Mouse (Mus musculus) kidney, embryonic 15.5 days (tissue): ENCODE measurements around the gene Sct. TPM values are rescaled to one million over a fixed set of nuclear protein-coding genes. Genes with fewer than 3 reads are reported as not detected.
A peak's percentile ranks its signal among the peaks of the same experiment; 100 is the strongest.

Experiments
- ATAC-seq: fragments of 200-750 bp; cut with Nextera tagmentation; replicated peaks from 2 replicates; pipeline ENCODE4 v1.8.0; 2017; ENCODE audit warnings: moderate TSS enrichment; ENCODE audit not compliant: low FRiP score
- H3K27ac ChIP-seq: fragments of 300-500 bp; sonication (generic); 2 replicates; pipeline ENCODE4 v1.5.1; 2015; ENCODE audit warnings: mild to moderate bottlenecking, inconsistent platforms
- H3K27me3 ChIP-seq: fragments of 300-500 bp; sonication (generic); 2 replicates; pipeline ENCODE4 v1.6.1; 2015; ENCODE audit warnings: inconsistent platforms
- H3K36me3 ChIP-seq: fragments of 300-500 bp; sonication (generic); 2 replicates; pipeline ENCODE4 v1.6.1; 2015; ENCODE audit warnings: inconsistent platforms
- H3K4me1 ChIP-seq: fragments of 300-500 bp; sonication (generic); 2 replicates; pipeline ENCODE4 v1.6.1; 2015; ENCODE audit warnings: inconsistent platforms
- H3K4me2 ChIP-seq: fragments of 300-500 bp; sonication (generic); 2 replicates; pipeline ENCODE4 v1.6.1; 2015; ENCODE audit warnings: moderate library complexity, mild to moderate bottlenecking, inconsistent platforms
- H3K4me3 ChIP-seq: fragments of 300-500 bp; sonication (generic); replicated peaks from 2 replicates; pipeline ENCODE4 v1.5.1; 2015; ENCODE audit warnings: mild to moderate bottlenecking, inconsistent platforms
- H3K9ac ChIP-seq: fragments of 300-500 bp; sonication (generic); 2 replicates; pipeline ENCODE4 v1.6.1; 2015; ENCODE audit warnings: mild to moderate bottlenecking, inconsistent platforms
- H3K9me3 ChIP-seq: fragments of 300-500 bp; sonication (generic); replicated peaks from 2 replicates; pipeline ENCODE4 v1.6.1; 2016; ENCODE audit warnings: inconsistent platforms
- WGBS: fragments of 180-500 bp; shearing (Covaris S2); methylation state at CpG from one replicate; pipeline ENCODE4 v1.1.7; 2015; ENCODE audit warnings: mixed read lengths; 5-methylcytosine and 5-hydroxymethylcytosine counted together
- polyA plus RNA-seq: library from polyadenylated mRNA; unstranded; fragments of >200 nt; fragmentation: Nextera tagmentation; extraction: Ambion mirVana; gene quantifications from 2 replicates; pipeline ENCODE4 v1.2.1, GENCODE M21; 2015

Gene Sct
- polyA plus RNA-seq, 1 experiment from 2014 or later = 41.1 TPM

GRCm38 (mm10) chr7:141302702-141303268 lies 23.9 kb upstream of the Sct start:
- no peak overlapping the region for H3K9ac ChIP-seq
- H3K4me2 ChIP-seq = no peak overlapping the region
- no peaks in the 10 kb centered on the region for H3K9me3 ChIP-seq
- H3K27me3 ChIP-seq = no peaks in the 10 kb centered on the region
- no peak for ATAC-seq
- no peak overlapping the region for H3K27ac ChIP-seq
- H3K36me3 ChIP-seq = peaks cover 93% of the 10 kb centered on the region
- WGBS = 95% methylated on average over 1 of the region's 1 CpGs
- no peaks in the 10 kb centered on the region for H3K4me1 ChIP-seq
- H3K4me3 ChIP-seq = no peak overlapping the region

GRCm38 (mm10) chr7:141301386-141301785 lies 22.5 kb upstream of the Sct start:
- H3K27me3 ChIP-seq = no peaks in the 10 kb centered on the region
- no peak overlapping the region for H3K4me2 ChIP-seq
- 97% methylated on average over 9 of the region's 9 CpGs for WGBS
- H3K36me3 ChIP-seq = peaks cover 91% of the 10 kb centered on the region
- no peaks in the 10 kb centered on the region for H3K9me3 ChIP-seq
- H3K4me3 ChIP-seq = no peak overlapping the region
- H3K4me1 ChIP-seq = no peaks in the 10 kb centered on the region
- ATAC-seq = no peak
- H3K27ac ChIP-seq = no peak overlapping the region
- no peak overlapping the region for H3K9ac ChIP-seq

GRCm38 (mm10) chr7:141299175-141299574 lies 20.2 kb upstream of the Sct start:
- Histone ChIP-seq H3K9me3 (no peaks in the 10 kb centered on the region), H3K9ac (no peak overlapping the region), H3K36me3 (peaks cover 69% of the 10 kb centered on the region), H3K4me1 (peaks cover 7% of the 10 kb centered on the region), H3K4me3 (no peak overlapping the region), H3K27me3 (peaks cover 19% of the 10 kb centered on the region), H3K27ac (no peak overlapping the region), H3K4me2 (no peak overlapping the region)
- ATAC-seq = no peak
- 96% methylated on average over 8 of the region's 8 CpGs for WGBS

GRCm38 (mm10) chr7:141297926-141298650 lies 19.2 kb upstream of the Sct start:
- H3K4me3 ChIP-seq = no peak overlapping the region
- H3K9ac ChIP-seq = no peak overlapping the region
- no peak overlapping the region for H3K4me2 ChIP-seq
- H3K36me3 ChIP-seq = peaks cover 58% of the 10 kb centered on the region
- no peak overlapping the region for H3K27ac ChIP-seq
- ATAC-seq = no peak
- H3K27me3 ChIP-seq = peaks cover 30% of the 10 kb centered on the region
- no peaks in the 10 kb centered on the region for H3K9me3 ChIP-seq
- H3K4me1 ChIP-seq = peaks cover 17% of the 10 kb centered on the region
- WGBS = 69% methylated on average over 3 of the region's 3 CpGs

- H3K9me3 ChIP-seq = no peaks in the 10 kb centered on the region
- no peak for ATAC-seq
- H3K4me3 ChIP-seq = peak overlapping the region; percentile 43
- peaks cover 33% of the 10 kb centered on the region for H3K4me1 ChIP-seq
- H3K4me2 ChIP-seq = peak overlapping the region; percentile 73
- peaks cover 62% of the 10 kb centered on the region for H3K27me3 ChIP-seq
- H3K9ac ChIP-seq = no peak overlapping the region; the same call in 1 of the 2 replicates
- peaks cover 22% of the 10 kb centered on the region for H3K36me3 ChIP-seq
- WGBS = 6% methylated on average over 20 of the region's 22 CpGs
- H3K27ac ChIP-seq = no peak overlapping the region
These were observed 15.5 kb upstream of the Sct start for GRCm38 (mm10) chr7:141294479-141294878.

- H3K4me2 ChIP-seq = peak overlapping the region; percentile 73
- H3K4me3 ChIP-seq = peak overlapping the region; percentile 43
- H3K36me3 ChIP-seq = peaks cover 17% of the 10 kb centered on the region
- 0 out of 2 replicates have a peak, but pooled peaks have one; percentile 19 for ATAC-seq
- peaks cover 62% of the 10 kb centered on the region for H3K27me3 ChIP-seq
- H3K9ac ChIP-seq = peak overlapping the region; percentile 36
- no peaks in the 10 kb centered on the region for H3K9me3 ChIP-seq
- peaks cover 33% of the 10 kb centered on the region for H3K4me1 ChIP-seq
- no peak overlapping the region for H3K27ac ChIP-seq
- WGBS = under 1% methylated on average over 52 of the region's 53 CpGs
These were observed 15.0 kb upstream of the Sct start for GRCm38 (mm10) chr7:141293852-141294471.

GRCm38 (mm10) chr7:141292583-141293388 lies 13.9 kb upstream of the Sct start:
- H3K4me3 ChIP-seq = peak overlapping the region; percentile 54
- WGBS = 45% methylated on average over 15 of the region's 15 CpGs
- H3K9ac ChIP-seq = peak overlapping the region; percentile 37; the same call in 1 of the 2 replicates
- H3K36me3 ChIP-seq = peaks cover 12% of the 10 kb centered on the region
- peaks cover 62% of the 10 kb centered on the region for H3K27me3 ChIP-seq
- H3K4me1 ChIP-seq = peaks cover 33% of the 10 kb centered on the region
- H3K9me3 ChIP-seq = no peaks in the 10 kb centered on the region
- H3K27ac ChIP-seq = no peak overlapping the region
- H3K4me2 ChIP-seq = peak overlapping the region; percentile 95
- ATAC-seq = no peak

GRCm38 (mm10) chr7:141291921-141292582 lies 13.1 kb upstream of the Sct start, which contains the start of gene Drd4:
TSS of gene Drd4 (plus strand) at chr7:141292006.
- no peaks in the 10 kb centered on the region for H3K9me3 ChIP-seq
- peak; percentile 70; the same call in 1 of the 2 replicates for ATAC-seq
- no peak within 1 kb of the TSS for H3K27ac ChIP-seq
- peaks cover 33% of the 10 kb centered on the region for H3K4me1 ChIP-seq
- peaks cover 62% of the 10 kb centered on the region for H3K27me3 ChIP-seq
- peak within 1 kb of the TSS; percentile 95 for H3K4me2 ChIP-seq
- peak within 1 kb of the TSS; percentile 54 for H3K4me3 ChIP-seq
- peaks cover 6% of the 10 kb centered on the region for H3K36me3 ChIP-seq
- WGBS = 2% methylated on average over 46 of the region's 46 CpGs
- H3K9ac ChIP-seq = peak within 1 kb of the TSS; percentile 37

GRCm38 (mm10) chr7:141288042-141288441 lies 9.1 kb upstream of the Sct start:
- peaks cover 16% of the 10 kb centered on the region for H3K4me1 ChIP-seq
- H3K9me3 ChIP-seq = no peaks in the 10 kb centered on the region

GRCm38 (mm10) chr7:141282756-141283155 lies 3.8 kb upstream of the Sct start:
- ATAC-seq = no peak
- Histone ChIP-seq H3K36me3 (no peaks in the 10 kb centered on the region), H3K27ac (no peak overlapping the region), H3K4me2 (no peak overlapping the region), H3K27me3 (no peaks in the 10 kb centered on the region), H3K9me3 (no peaks in the 10 kb centered on the region), H3K4me1 (peaks cover 22% of the 10 kb centered on the region), H3K4me3 (no peak overlapping the region), H3K9ac (no peak overlapping the region)
- 84% methylated on average over 4 of the region's 4 CpGs for WGBS

More at GRCm38 (mm10) chr7:141288042-141288441, 9.1 kb upstream of the Sct start:
- H3K36me3 ChIP-seq = no peaks in the 10 kb centered on the region
- H3K4me3 ChIP-seq = no peak overlapping the region
- peaks cover 32% of the 10 kb centered on the region for H3K27me3 ChIP-seq
- no peak overlapping the region for H3K4me2 ChIP-seq
- WGBS = 79% methylated on average over 3 of the region's 3 CpGs
- no peak overlapping the region for H3K9ac ChIP-seq
- ATAC-seq = no peak
- no peak overlapping the region for H3K27ac ChIP-seq

GRCm38 (mm10) chr7:141281442-141281841 lies 2.5 kb upstream of the Sct start:
- Histone ChIP-seq H3K36me3 (no peaks in the 10 kb centered on the region), H3K4me2 (no peak overlapping the region), H3K27me3 (no peaks in the 10 kb centered on the region), H3K27ac (peak overlapping the region; percentile 70), H3K4me1 (peaks cover 35% of the 10 kb centered on the region), H3K4me3 (no peak overlapping the region), H3K9me3 (no peaks in the 10 kb centered on the region), H3K9ac (no peak overlapping the region)
- WGBS = 59% methylated on average over 6 of the region's 6 CpGs
- peak; percentile 57; the same call in 1 of the 2 replicates for ATAC-seq
